Mouse (Mus musculus) cerebellum, adult 18-20 months (tissue): Measurements from ENCODE around the gene Mal.
"Not testable (repeated sequence)": the region's sequence is repeated elsewhere in the genome, so short reads cannot be mapped to it uniquely, and the experiment has no call there.

Source experiments
- DNase-seq, 2 experiments: peaks; one replicate each; pipeline ENCODE4 v3.0.0; 2021

Mal gene

DNA sequence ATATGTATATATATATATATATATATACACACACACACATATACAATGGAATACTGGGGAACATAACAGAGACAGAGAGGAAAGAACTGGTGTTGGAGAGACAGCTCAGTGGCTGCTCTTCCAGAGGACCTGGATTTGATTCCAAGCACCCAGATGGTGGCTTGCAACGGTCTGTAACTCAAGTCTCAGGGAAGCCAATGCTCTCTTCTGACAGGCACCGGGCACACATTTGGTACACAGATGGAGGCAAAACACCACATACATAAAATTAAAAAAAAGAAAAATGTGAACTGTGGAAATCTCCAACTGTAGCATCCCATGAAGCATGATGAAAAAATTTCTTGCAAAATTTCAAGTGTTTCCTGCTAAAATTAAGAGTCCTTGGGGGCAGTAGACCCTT, 31.7 kb downstream of the Mal start:
- no peak for DNase-seq

GRCm38 (mm10) chr2:127622065-127622464, 34.4 kb downstream of the Mal start:
- no peak for DNase-seq

DNA sequence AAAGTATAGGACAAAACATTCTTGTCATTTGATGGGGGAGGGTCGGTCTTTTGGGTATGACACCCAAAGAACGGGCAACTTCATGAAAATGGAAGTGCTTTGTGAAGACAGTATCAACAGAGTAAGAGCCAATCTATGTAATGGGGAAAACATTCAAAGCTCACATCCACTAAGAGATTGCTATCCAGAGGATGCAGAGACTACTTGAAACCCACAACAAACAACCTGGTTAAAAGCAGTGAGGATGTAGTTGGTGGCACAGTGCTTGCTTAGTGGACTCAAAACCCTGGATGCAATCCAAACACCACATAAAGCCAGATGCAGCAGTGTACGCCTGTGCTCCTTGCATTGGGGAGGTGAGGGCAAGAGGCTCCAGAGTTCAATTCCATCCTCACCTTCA, 37.2 kb downstream of the Mal start:
- no peak for DNase-seq

DNA sequence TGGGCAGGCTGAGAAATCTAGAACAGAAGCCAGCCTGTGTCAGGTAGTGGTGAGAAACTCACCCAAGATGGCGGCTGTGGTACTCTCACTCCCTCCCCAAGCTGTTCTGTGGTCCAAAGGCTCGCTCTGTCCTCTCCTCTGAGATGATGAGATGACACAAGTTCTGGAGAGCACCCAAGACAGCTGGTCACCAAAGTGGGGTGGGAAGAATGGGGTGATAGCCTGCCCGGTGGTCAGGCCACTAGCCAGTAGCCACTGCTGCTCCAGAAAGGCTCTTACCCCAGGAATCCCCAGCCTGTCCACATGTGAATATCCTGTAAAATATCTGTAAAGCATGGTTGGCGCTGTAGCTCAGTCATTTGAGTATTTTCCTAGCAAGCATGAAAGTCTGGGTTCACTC, 44.2 kb downstream of the Mal start:
- DNase-seq, result no peak

GRCm38 (mm10) chr2:127611386-127611785, 45.1 kb downstream of the Mal start:
- no peak for DNase-seq

DNA sequence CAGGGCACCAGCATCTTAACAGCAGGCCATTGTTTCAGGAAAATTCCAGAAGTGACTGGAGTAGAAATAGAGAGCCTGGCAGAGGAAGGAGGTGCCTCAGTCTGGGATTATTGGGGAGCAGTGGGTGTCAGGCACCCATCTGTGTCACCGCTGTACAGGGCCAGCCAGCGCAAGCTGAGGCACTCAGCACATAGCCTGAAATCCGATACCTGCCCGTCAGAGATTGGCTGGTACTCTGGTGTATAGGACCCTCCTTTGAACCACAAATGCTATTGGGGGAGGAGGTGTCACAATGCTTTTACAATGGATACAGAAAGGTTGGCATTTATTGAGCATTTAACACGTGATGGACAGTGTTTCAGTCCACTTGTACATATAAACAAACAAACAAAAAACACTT, 47.5 kb downstream of the Mal start:
- DNase-seq, result no peak

DNA sequence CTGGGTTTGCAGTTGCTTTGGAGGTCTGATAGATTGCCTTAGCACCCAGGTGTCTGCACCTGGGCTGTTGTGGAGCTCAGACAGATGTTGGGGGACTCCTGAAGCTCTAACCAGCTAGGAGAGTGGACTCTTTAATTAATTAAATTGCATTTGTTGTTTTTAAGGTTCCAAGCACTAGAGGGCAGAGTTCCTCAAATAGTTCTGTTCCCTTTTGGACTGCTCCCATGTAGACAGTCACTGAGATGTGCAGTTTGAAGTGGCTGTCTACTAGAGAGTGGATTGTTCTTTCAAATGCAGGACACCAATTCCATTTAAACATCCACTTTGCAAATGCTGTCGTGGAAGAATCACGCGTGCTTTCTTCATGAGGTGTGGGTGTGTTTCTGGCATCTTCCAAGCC, 48.3 kb downstream of the Mal start:
- no peak for DNase-seq

DNA sequence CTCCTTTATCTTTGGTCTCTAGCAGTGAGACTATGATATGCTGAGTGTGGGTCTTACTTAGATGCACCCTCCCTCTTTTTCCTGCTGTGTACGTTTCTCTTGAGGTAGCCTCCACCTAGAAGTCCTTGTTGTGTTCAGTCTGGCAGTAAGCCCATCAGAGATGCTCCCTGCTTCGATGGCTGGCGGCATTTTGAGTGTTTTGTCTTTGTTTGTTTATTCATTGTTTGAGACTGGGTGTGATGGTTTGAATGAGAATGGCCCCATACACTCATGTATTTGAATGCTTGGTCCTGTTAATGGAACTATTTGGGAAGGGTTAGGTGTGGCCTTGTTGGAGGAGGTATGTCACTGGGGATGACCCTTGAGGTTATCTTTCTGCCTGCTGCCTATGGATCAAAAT, 51.3 kb downstream of the Mal start:
- no peak for DNase-seq

- not testable (repeated sequence) for DNase-seq
Measured at GRCm38 (mm10) chr2:127603383-127603782, 53.1 kb downstream of the Mal start.

DNA sequence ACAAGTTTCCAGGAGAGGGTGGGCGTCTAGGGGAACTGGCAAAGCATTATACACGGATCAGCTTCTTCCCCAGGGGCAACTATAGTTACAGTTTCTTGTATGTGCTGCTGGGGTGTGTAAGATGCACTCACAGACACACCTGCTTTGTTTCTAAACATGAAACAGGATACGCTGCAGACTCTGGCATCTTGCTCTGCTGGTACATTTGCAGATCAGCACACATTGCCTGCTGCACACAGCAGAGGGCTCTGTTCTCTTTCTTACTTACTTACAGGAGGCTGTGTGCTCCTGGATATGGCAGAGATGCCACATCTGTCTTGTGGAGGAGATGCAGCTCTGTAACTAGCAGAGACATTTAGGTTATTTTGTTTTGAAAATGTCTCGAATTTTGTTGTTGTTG, 65.7 kb downstream of the Mal start:
- no peak for DNase-seq

DNA sequence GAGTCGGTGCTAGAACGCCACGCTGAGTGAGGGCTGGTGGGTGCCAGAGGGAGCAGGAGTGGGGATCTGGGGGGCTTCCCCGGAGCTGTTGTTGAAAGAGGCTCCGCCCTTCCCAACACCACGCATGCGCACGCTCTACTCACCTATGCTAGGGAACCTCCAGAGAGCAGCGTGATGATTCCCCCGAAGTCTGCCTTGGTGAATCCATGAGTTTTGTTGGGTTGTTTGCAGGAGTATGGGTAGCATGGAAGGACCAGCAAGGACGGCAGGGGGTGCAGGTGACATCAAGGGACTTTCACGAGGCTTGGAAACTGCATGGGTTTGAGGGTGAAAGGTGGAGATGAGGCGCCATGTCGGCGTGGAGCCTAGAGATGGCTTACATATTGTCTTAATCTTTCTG, 66.3 kb downstream of the Mal start:
- DNase-seq, result no peak

- DNase-seq, result no peak
Measured at GRCm38 (mm10) chr2:127588897-127589296, 67.6 kb downstream of the Mal start.

- DNase-seq, result no peak
Measured at GRCm38 (mm10) chr2:127587514-127587844, 69.0 kb downstream of the Mal start.

- DNase-seq, result peak; percentile 81 to 86
Measured at GRCm38 (mm10) chr2:127586694-127587513, 69.6 kb downstream of the Mal start, which contains the start of the genes Zfp661 and Mrps5. Zfp661 (minus strand) TSS chr2:127587094. Mrps5 (plus strand) TSS chr2:127587222.

DNA sequence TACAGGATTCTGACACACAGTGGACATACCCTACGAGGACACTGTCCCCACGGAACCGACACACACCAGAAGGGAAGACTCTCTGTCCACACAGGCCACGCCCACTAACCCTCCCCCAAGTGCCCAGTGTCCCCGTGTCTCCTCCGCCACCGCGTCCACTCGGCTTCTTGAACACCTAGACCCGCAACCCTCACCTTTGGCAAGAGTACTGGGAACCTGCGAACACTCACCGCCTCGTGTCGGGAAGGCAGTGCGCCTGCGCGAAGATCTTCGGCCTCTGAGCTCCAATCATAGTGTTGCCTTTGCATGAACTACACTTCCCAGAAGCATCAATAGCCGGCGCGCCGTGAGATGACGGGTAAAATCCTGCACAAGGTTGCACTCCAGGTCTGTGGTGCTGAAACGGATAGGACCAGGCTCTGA, 72.0 kb downstream of the Mal start:
- DNase-seq, result peak; percentile 96 to 97
